Mouse (Mus musculus) embryonic facial prominence, embryonic 15.5 days (tissue): ENCODE measurements at regions not wholly inside any gene's neighbourhood (a gene's known extent, or its start where the extent isn't known, plus 50 kb on each side); places are given as distances from the start of the nearest gene placed in this dataset.

Experiments
- ATAC-seq: fragments of 200-750 bp; cut with Nextera tagmentation; 2 replicates; pipeline ENCODE4 v1.8.0; 2017; ENCODE audit warnings: low read depth, moderate TSS enrichment; ENCODE audit not compliant: insufficient number of reproducible peaks, low FRiP score, low TSS enrichment
- H3K27ac ChIP-seq: fragments of 300-500 bp; sonication (generic); replicated peaks from 2 replicates; pipeline ENCODE4 v1.5.1; 2015; ENCODE audit warnings: mild to moderate bottlenecking, inconsistent platforms
- H3K27me3 ChIP-seq: fragments of 300-500 bp; sonication (generic); 2 replicates; pipeline ENCODE4 v1.6.1; 2015; ENCODE audit warnings: inconsistent platforms
- H3K36me3 ChIP-seq: fragments of 300-500 bp; sonication (generic); 2 replicates; pipeline ENCODE4 v1.6.1; 2015; ENCODE audit warnings: mild to moderate bottlenecking, inconsistent platforms
- H3K4me1 ChIP-seq: fragments of 300-500 bp; sonication (generic); 2 replicates; pipeline ENCODE4 v1.6.1; 2015; ENCODE audit warnings: inconsistent platforms
- H3K4me2 ChIP-seq: fragments of 300-500 bp; sonication (generic); replicated peaks from 2 replicates; pipeline ENCODE4 v1.6.1; 2015; ENCODE audit warnings: mild to moderate bottlenecking, inconsistent platforms
- H3K4me3 ChIP-seq: fragments of 300-500 bp; sonication (generic); replicated peaks from 2 replicates; pipeline ENCODE4 v1.5.1; 2015; ENCODE audit warnings: mild to moderate bottlenecking, inconsistent platforms
- H3K9ac ChIP-seq: fragments of 300-500 bp; sonication (generic); 2 replicates; pipeline ENCODE4 v1.6.1; 2015; ENCODE audit warnings: inconsistent platforms
- H3K9me3 ChIP-seq: fragments of 300-500 bp; sonication (generic); replicated peaks from 2 replicates; pipeline ENCODE4 v1.6.1; 2016; ENCODE audit warnings: inconsistent platforms
- WGBS: fragments of 180-500 bp; shearing (Covaris S2); methylation state at CpG from one replicate; pipeline ENCODE4 v1.1.7; 2015; 5-methylcytosine and 5-hydroxymethylcytosine counted together

- Histone ChIP-seq H3K36me3 (no peaks in the 10 kb centered on the region), H3K9me3 (no peaks in the 10 kb centered on the region), H3K4me1 (peaks cover 27% of the 10 kb centered on the region), H3K9ac (no peak overlapping the region), H3K4me2 (no peak overlapping the region), H3K4me3 (no peak overlapping the region), H3K27me3 (no peaks in the 10 kb centered on the region), H3K27ac (peak overlapping the region; percentile 55)
- peak; percentile 68 for ATAC-seq
- WGBS, result 5% methylated on average over 3 of the region's 3 CpGs
Observed at GRCm38 (mm10) chr13:3729926-3730698, 74.0 kb downstream of the Calml3 start.

DNA sequence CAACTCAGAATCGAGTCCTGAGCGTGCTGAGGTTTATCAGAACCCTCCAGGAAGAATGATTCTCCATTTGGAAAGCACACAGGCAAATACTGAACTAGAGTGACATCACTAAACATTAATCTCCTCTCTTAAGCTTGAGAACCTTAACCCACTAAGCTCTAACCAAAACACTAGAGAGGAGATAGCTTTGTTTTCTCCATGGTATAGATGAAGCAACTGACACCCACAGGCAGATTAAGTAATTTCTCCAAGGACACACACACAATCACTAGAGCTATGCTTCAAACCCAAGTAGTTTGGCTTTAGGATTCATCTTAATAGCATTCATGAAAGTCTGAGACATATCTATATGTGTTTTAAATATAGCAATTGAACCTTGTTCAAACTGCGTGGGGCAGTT, 75.2 kb downstream of the Calml3 start:
- H3K27me3 ChIP-seq, result no peaks in the 10 kb centered on the region
- WGBS, result 81% methylated on average over 3 of the region's 3 CpGs

DNA sequence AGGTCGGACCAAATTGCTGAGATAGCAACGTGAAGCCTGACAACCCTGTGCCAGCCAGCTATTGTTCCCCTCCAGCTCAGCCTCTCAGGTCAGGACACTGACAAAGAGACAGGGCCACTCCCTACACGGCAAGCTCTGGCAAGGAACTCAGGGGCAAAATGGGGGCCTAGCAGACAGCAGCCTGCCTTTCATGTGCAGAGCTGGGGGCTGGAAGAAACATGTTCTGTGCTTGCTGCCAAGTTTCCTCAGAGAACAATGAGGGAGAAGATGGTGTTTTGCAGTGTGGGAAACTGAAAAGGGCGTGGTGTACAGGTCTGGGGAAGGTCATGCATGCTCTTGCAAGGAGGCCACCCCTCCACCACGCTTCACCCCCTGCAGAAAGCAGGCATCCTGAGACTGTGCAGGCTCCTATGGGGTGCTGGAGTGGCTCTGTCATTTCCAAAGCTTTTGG, 77.8 kb downstream of the Calml3 start:
- Histone ChIP-seq H3K27me3 (no peaks in the 10 kb centered on the region), H3K9ac (0 out of 2 replicates have a peak overlapping the region, but pooled peaks have one; percentile 6), H3K4me2 (no peak overlapping the region), H3K27ac (peak overlapping the region; percentile 81), H3K36me3 (no peaks in the 10 kb centered on the region), H3K4me1 (peaks cover 30% of the 10 kb centered on the region), H3K9me3 (no peaks in the 10 kb centered on the region), H3K4me3 (no peak overlapping the region)
- WGBS, result 25% methylated on average over 5 of the region's 5 CpGs
- ATAC-seq, result peak; percentile 73; the same call in 1 of the 2 replicates

More for the DNA sequence above, 75.2 kb downstream of the Calml3 start:
- no peak for ATAC-seq
- no peak overlapping the region for H3K9ac ChIP-seq
- no peaks in the 10 kb centered on the region for H3K36me3 ChIP-seq
- H3K4me2 ChIP-seq, result no peak overlapping the region
- peaks cover 30% of the 10 kb centered on the region for H3K4me1 ChIP-seq
- H3K27ac ChIP-seq, result no peak overlapping the region
- H3K4me3 ChIP-seq, result no peak overlapping the region
- H3K9me3 ChIP-seq, result no peaks in the 10 kb centered on the region

GRCm38 (mm10) chr13:3725803-3726202, 78.3 kb downstream of the Calml3 start:
- no peak for ATAC-seq
- Histone ChIP-seq H3K36me3 (no peaks in the 10 kb centered on the region), H3K4me3 (no peak overlapping the region), H3K27me3 (no peaks in the 10 kb centered on the region), H3K9ac (no peak overlapping the region), H3K4me2 (no peak overlapping the region), H3K27ac (peak overlapping the region; percentile 81), H3K9me3 (no peaks in the 10 kb centered on the region), H3K4me1 (peaks cover 30% of the 10 kb centered on the region)
- 77% methylated on average over 3 of the region's 3 CpGs for WGBS

DNA sequence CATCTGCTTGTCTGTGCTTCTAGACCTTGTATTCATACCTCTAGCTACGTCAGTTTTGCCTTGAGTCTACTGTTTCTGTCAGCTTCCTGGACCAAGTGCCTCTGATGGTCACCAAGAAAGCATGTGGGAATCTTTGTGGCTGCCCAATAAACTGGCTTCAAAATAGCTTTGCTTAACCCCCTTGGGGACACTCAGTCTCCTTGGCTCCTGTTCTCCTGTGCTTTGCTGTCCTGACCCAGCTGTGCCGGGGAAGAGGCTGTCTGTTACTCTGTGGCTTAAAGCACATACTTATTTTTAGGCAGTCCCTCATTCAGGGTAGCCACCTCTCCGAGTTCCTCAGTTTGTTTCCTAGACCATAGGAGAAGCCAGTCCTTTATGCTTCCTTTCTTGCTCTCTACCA, 79.8 kb downstream of the Calml3 start:
- H3K4me2 ChIP-seq, result no peak overlapping the region
- no peaks in the 10 kb centered on the region for H3K27me3 ChIP-seq
- WGBS, result 71% methylated on average over 3 of the region's 3 CpGs
- no peaks in the 10 kb centered on the region for H3K36me3 ChIP-seq
- H3K4me1 ChIP-seq, result peaks cover 23% of the 10 kb centered on the region
- H3K9ac ChIP-seq, result no peak overlapping the region
- no peak for ATAC-seq
- no peak overlapping the region for H3K4me3 ChIP-seq
- H3K27ac ChIP-seq, result no peak overlapping the region; the same call in 1 of the 2 replicates
- H3K9me3 ChIP-seq, result no peaks in the 10 kb centered on the region

GRCm38 (mm10) chr13:3723458-3724143, 80.5 kb downstream of the Calml3 start:
- 83% methylated on average over 5 of the region's 5 CpGs for WGBS
- Histone ChIP-seq H3K9ac (no peak overlapping the region), H3K4me1 (peaks cover 23% of the 10 kb centered on the region), H3K27ac (no peak overlapping the region; the same call in 1 of the 2 replicates), H3K4me2 (no peak overlapping the region), H3K27me3 (no peaks in the 10 kb centered on the region), H3K4me3 (no peak overlapping the region), H3K36me3 (no peaks in the 10 kb centered on the region), H3K9me3 (no peaks in the 10 kb centered on the region)
- no peak for ATAC-seq

GRCm38 (mm10) chr13:3715019-3715418, 81.2 kb downstream of the Asb13 start:
- Histone ChIP-seq H3K27ac (no peak overlapping the region), H3K4me3 (no peak overlapping the region), H3K9ac (no peak overlapping the region), H3K27me3 (no peaks in the 10 kb centered on the region), H3K36me3 (no peaks in the 10 kb centered on the region), H3K9me3 (no peaks in the 10 kb centered on the region), H3K4me2 (no peak overlapping the region), H3K4me1 (peaks cover 17% of the 10 kb centered on the region)
- WGBS, result 52% methylated on average over 4 of the region's 4 CpGs
- ATAC-seq, result no peak

DNA sequence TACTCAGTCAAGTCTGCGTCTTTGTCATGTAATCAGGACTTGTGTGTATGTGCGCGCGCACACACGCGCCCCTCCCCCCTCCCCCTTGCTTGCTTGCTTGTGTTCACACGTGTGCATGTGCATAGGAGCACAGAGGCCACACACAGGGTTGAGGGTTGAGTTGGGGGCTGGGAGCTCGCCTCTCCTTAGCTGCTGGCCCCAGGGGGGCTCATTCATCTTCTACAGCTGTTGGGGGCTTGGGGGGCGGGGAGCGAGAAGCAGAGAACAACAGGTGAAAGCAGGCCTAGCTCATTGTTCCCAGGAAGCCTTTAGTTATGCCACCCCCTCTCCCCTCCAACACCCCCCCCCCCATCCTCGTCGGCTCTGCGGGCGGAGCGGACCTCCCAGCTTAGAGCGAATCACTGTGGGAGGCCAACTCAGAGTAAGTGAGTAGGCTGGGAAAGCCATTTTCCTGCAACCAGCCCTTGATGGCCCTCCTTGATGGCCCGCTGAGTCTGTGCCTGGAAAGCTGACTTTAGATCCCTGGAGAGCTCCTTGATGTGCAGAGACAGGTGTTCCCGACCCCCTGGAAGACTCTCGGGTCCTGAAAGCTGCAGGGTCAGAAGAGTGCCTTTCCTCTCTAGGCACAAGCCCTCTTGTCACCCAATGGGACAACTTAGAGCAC, 78.8 kb downstream of the Asb13 start:
- Histone ChIP-seq H3K27me3 (no peaks in the 10 kb centered on the region), H3K27ac (0 out of 2 replicates have a peak overlapping the region, but pooled peaks have one; percentile 31), H3K36me3 (no peaks in the 10 kb centered on the region), H3K4me1 (peaks cover 35% of the 10 kb centered on the region), H3K4me2 (no peak overlapping the region), H3K9ac (no peak overlapping the region), H3K9me3 (no peaks in the 10 kb centered on the region), H3K4me3 (no peak overlapping the region)
- 15% methylated on average over 19 of the region's 19 CpGs for WGBS
- ATAC-seq, result peak; percentile 49

DNA sequence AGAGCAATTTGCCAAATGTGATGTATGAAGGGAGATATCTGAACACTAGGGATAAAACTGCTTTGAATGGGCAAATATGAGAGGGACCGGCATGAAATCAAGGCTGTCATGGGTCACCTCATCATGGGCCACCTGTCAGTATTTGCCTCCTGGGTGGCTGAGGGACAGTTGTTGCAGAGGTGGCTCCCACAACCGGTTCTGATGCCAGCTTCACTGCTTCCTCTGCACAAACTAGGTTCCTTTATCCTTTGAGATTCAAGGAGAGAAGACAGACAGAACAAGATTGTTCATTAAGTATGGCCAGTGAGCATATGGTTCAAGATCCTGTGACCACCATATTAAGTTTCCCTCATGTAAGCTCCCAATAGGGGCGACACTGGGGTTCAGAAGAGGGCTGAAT, 78.3 kb downstream of the Asb13 start:
- WGBS, result 25% methylated on average over 3 of the region's 3 CpGs
- ATAC-seq, result no peak
- Histone ChIP-seq H3K4me1 (peaks cover 35% of the 10 kb centered on the region), H3K4me2 (no peak overlapping the region), H3K27ac (peak overlapping the region; percentile 31; the same call in 1 of the 2 replicates), H3K9me3 (no peaks in the 10 kb centered on the region), H3K27me3 (no peaks in the 10 kb centered on the region), H3K9ac (no peak overlapping the region), H3K4me3 (no peak overlapping the region), H3K36me3 (no peaks in the 10 kb centered on the region)

DNA sequence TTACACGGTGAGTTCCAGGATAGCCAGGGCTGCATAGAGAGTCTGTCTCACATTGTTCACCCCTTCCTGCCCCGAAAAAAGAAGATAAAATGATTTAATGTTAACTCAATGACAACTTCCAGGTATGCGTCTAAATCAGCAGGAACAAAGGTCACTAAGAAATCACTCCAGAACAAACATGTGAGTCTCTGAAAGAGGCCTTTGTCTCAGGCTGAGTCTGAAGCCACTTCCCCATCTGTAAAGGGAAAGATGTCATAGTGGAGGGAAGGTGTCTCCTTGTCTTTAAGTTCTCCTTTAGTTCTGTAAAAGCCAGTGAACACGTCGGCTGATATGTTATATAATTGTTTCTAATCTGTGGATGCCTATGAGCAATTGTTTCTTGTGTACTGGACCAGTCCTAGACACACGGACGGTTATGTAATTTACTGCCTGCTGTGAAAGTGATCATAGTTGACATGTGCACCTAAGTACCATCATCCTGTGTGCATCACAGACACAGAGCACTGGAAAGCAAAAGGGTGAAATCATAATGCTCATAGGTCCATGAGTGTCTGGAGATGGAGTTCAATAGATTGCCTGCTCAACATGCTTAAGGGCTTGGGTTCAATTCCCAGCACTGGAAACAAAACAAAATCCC, 76.3 kb downstream of the Asb13 start:
- Histone ChIP-seq H3K9me3 (no peaks in the 10 kb centered on the region), H3K4me1 (peaks cover 35% of the 10 kb centered on the region), H3K36me3 (no peaks in the 10 kb centered on the region), H3K4me3 (no peak overlapping the region), H3K4me2 (no peak overlapping the region), H3K27me3 (no peaks in the 10 kb centered on the region), H3K27ac (peak overlapping the region; percentile 84), H3K9ac (no peak overlapping the region)
- no peak for ATAC-seq
- 54% methylated on average over 7 of the region's 7 CpGs for WGBS
